Mouse (Mus musculus) spleen, adult 2 months (tissue): ENCODE data around the gene Itgb1bp1. TPM values are rescaled to one million over a fixed set of nuclear protein-coding genes. Genes with fewer than 3 reads are reported as not detected.

Experiments used
- DNase-seq, 2 experiments: peaks; one replicate each; pipeline versions ENCODE4 v3.0.0 to v3.0.0-alpha.2; 2012 to 2021; ENCODE audit warnings: low spot score in 2 of 2, low read depth in 1 of 2
- H3K27ac ChIP-seq: fragments of 200-500 bp; 2 replicates; pipeline ENCODE4 v1.5.1; 2012; ENCODE audit warnings: low read length, inconsistent platforms; ENCODE audit not compliant: insufficient read depth
- H3K27me3 ChIP-seq: fragments of 200-500 bp; 2 replicates; pipeline ENCODE4 v1.6.1; 2012; ENCODE audit warnings: mild to moderate bottlenecking, moderate library complexity, low read length, inconsistent platforms; ENCODE audit not compliant: control insufficient read depth, insufficient read depth
- H3K36me3 ChIP-seq: fragments of 200-500 bp; 2 replicates; pipeline ENCODE4 v1.6.1; 2012; ENCODE audit warnings: mild to moderate bottlenecking, low read length, inconsistent platforms; ENCODE audit not compliant: control insufficient read depth, insufficient read depth
- H3K4me1 ChIP-seq: fragments of 200-500 bp; 2 replicates; pipeline ENCODE4 v1.6.1; 2011; ENCODE audit warnings: inconsistent platforms; ENCODE audit not compliant: control insufficient read depth, insufficient read depth, insufficient read length
- H3K4me3 ChIP-seq: fragments of 200-500 bp; 2 replicates; pipeline ENCODE4 v1.5.1; 2011; ENCODE audit warnings: mild to moderate bottlenecking, inconsistent platforms; ENCODE audit not compliant: insufficient read depth, insufficient read length; ENCODE audit errors: extremely low read depth
- CTCF ChIP-seq: fragments of 200-500 bp; IDR thresholded peaks from 2 replicates; pipeline ENCODE4 v1.5.1; 2011; ENCODE audit warnings: mild to moderate bottlenecking, inconsistent platforms; ENCODE audit not compliant: insufficient read depth, insufficient read length, insufficient replicate concordance; ENCODE audit errors: extremely low read depth
- POLR2A ChIP-seq: fragments of 200-500 bp; IDR thresholded peaks from 2 replicates; pipeline ENCODE4 v1.6.1; 2011; ENCODE audit warnings: low read depth, low read length, inconsistent platforms
- WGBS: fragments of 180-500 bp; shearing (Covaris S2); methylation state at CpG from one replicate; pipeline ENCODE4 v1.1.7; 2018; 5-methylcytosine and 5-hydroxymethylcytosine counted together
- polyA plus RNA-seq: library from polyadenylated mRNA; depleted of rRNA; stranded (reverse); fragments of >200 nt; gene quantifications from 2 replicates; pipeline ENCODE4 v1.2.3, GENCODE M21; 2012

Gene Itgb1bp1
- polyA plus RNA-seq, 1 experiment, result 7.1 TPM

DNA sequence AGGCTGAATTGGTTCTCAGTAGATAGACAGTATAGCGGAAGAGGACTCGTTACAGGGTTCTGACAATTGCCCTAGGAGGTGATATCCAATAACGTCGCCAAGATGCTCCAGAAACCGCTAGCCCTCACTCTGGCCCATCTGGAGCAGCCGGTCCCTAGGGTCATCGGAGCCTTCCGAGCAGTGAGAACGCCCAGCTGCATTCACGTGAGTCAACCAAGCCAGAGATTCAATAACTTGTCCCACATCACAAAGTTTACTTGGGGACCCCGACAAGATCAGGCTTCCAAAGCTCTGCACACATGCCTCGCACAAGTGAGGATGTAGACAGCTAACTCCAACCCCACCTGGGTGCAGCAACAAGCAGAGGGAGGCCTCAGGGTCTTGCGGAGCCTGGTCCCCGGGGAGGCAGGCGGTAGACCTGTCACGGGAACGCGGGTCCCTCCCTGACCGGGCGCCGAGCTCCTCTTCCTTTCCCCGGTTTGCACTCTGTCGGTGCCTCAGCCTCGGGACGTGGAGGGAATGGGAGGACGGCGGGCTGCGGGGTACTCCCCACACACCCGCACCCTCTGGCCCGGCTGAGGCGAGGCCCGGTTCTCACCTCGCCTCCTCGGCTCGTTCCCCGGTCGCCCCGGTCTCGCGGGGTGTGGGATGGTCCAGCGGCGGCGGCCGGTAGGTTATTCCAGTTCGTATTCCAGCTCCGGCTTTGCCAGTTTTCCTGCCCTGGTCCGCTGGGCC lies 409 bp downstream of the Itgb1bp1 start:
- TF ChIP-seq POLR2A, result no peak
- TF ChIP-seq CTCF, result no peak
- peak overlapping the region; percentile 87 for H3K27ac ChIP-seq
- H3K4me1 ChIP-seq, result no peaks in the 10 kb centered on the region; the same call in 1 of the 2 replicates
- H3K36me3 ChIP-seq, result peaks cover 6% of the 10 kb centered on the region; the same call in 1 of the 2 replicates
- under 1% methylated on average over 42 of the region's 47 CpGs for WGBS
- peak in 1 of 2 experiments; percentile 25 for DNase-seq
- no peaks in the 10 kb centered on the region for H3K27me3 ChIP-seq
- H3K4me3 ChIP-seq, result peak overlapping the region; percentile 82

DNA sequence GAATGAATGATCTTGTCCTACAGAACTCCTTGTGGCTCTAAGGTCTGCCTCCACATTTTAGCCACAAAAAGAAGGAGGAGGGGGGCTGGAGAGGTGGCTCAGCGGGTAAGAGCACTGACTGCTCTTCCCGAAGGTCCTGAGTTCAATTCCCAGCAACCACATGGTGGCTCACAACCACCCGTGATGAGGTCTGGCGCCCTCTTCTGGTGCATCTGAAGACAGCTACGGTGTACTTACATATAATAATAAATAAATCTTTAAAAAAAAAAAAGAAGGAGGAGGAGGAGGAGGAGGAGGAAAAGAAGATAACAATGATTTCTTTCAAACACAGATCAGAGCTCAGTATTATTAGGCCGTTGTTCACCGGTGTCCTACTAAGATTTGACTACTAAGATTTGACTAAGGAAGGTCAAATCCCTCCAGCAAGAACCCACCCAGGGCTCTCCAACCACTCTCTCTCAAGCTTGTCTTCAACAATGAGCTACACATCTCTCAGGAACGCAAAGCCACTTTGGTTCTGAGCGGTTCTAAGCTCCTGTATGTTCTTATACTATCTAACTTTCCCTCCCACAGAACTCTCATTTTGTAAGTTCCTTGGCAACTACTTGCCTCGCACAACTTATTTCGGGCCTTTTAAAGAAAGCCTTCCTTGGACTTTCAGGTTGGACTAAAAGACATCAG lies 1.2 kb downstream of the Itgb1bp1 start, which contains the start of gene Cpsf3:
Cpsf3 (plus strand) TSS at position 631 of the 681 bp plus-strand sequence.
- Histone ChIP-seq H3K4me1 (no peaks in the 10 kb centered on the region; the same call in 1 of the 2 replicates), H3K36me3 (peaks cover 1% of the 10 kb centered on the region; the same call in 1 of the 2 replicates), H3K27me3 (no peaks in the 10 kb centered on the region), H3K4me3 (peak within 1 kb of the TSS; percentile 82), H3K27ac (peak within 1 kb of the TSS; percentile 96)
- WGBS, result 62% methylated on average over 11 of the region's 11 CpGs
- no peak for TF ChIP-seq POLR2A
- no peak for TF ChIP-seq CTCF
- no peak for DNase-seq

DNA sequence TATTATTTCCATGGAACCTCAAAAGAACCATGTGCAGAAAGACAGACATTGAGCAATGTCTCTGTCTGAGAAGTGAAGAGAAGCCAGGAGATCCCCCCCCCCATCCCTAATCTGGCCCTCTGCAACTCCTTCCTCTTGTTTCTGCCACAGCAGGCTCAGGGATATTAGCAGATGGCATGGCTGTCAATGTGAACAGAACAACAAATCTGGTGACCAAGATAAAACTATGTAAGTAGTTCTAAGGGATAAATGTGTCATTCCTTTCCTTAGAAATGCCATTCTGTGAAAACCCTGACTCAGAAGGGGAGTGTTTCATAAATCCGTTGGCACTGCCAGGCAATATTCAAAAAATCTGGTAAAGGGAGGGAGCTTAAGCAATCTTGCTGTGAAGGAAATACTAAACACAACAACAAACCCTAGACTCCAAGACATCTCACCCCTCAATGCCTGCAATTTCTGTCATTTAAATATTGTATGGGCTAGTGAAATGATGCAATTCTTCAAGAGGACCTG lies 8.7 kb downstream of the Itgb1bp1 start:
- no peak for TF ChIP-seq POLR2A
- H3K27me3 ChIP-seq, result no peaks in the 10 kb centered on the region
- no peaks in the 10 kb centered on the region for H3K4me1 ChIP-seq
- DNase-seq, result no peak
- peaks cover 13% of the 10 kb centered on the region for H3K36me3 ChIP-seq
- H3K27ac ChIP-seq, result no peak overlapping the region
- H3K4me3 ChIP-seq, result no peak overlapping the region
- 95% methylated on average over 1 of the region's 1 CpGs for WGBS

DNA sequence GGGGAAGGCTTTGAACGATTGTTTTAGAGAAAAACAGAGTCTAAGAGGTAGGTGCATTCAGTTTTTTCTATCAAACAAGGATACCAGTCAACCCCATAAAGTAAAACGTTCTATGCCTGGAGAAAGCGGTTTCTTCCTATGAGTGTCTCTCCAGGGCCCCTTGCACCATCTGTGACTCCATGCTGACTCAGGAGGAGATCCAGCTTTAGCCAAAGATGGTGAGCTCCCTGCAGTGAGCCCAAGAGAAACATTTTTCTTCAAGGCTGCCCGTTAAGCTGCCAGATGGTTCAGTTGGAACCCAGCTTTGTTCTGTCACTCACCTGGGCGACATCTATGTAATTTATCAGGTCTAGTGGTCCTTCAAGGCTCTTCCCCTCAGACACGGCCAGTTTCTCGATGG lies 11.6 kb downstream of the Itgb1bp1 start:
- H3K4me3 ChIP-seq, result no peak overlapping the region

DNA sequence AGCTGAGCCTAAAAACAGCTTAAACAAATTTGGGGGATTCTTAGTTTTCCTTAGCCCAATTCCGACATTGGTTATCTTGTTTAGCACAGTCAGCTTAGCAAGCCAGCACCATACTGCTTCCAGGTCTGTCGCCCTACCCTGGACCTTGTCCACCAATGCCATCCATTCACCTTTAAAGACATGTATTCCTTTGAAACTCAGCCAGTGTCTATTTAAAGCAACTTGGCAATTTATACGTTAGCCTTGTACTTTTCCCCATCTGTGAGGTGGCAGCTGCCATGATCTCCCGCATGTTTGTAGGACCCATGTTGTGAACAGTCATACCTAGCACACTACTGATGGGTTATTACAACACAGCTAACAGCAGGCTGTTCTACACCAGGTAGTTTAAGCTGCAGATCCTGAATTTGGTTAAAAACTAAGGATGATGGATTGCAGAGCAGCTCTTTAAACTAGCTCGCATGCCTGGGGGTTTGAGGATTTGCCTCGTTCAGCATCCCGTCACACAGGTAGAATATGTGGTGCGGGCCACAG lies 17.9 kb downstream of the Itgb1bp1 start:
- Histone ChIP-seq H3K27me3 (no peaks in the 10 kb centered on the region), H3K4me1 (0 out of 2 replicates have a peak, but pooled peaks cover 3% of the 10 kb centered on the region), H3K36me3 (peaks cover 17% of the 10 kb centered on the region; the same call in 1 of the 2 replicates), H3K27ac (no peak overlapping the region), H3K4me3 (no peak overlapping the region)
- TF ChIP-seq POLR2A (no peak), CTCF (no peak)
- DNase-seq, result no peak
- 95% methylated on average over 8 of the region's 8 CpGs for WGBS

More for the DNA sequence above, 11.6 kb downstream of the Itgb1bp1 start:
- TF ChIP-seq CTCF (no peak), POLR2A (no peak)
- Histone ChIP-seq H3K36me3 (peaks cover 26% of the 10 kb centered on the region), H3K27me3 (no peaks in the 10 kb centered on the region), H3K4me1 (no peaks in the 10 kb centered on the region), H3K27ac (no peak overlapping the region)
- WGBS, result 88% methylated on average over 7 of the region's 7 CpGs
- no peak for DNase-seq

DNA sequence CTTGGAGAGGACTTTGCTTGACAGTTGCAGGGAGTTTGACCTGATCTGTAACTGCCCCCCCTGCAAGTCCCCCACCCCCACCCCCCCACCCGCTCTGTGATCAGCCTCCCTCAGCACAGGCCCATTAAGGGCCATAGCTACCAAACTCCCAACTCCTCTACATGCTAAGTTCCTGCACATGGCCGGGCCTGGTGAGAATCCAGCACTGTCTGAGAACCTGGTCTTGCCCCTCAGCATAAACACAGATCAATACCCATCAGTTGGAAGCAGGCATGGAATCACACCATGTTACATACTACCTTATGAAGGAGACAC lies 19.3 kb downstream of the Itgb1bp1 start:
- Histone ChIP-seq H3K4me1 (0 out of 2 replicates have a peak, but pooled peaks cover 3% of the 10 kb centered on the region), H3K4me3 (no peak overlapping the region), H3K36me3 (peaks cover 12% of the 10 kb centered on the region; the same call in 1 of the 2 replicates), H3K27me3 (no peaks in the 10 kb centered on the region), H3K27ac (no peak overlapping the region)
- no peak for DNase-seq
- TF ChIP-seq POLR2A (no peak), CTCF (no peak)
- WGBS, result 78% methylated on average over 2 of the region's 2 CpGs
